ENCODE assay signal across 23 mouse cellular contexts in genomic region chr19:25055025-25055424, GRCm38 (mm10). TPM values are rescaled to one million over a fixed set of nuclear protein-coding genes. Genes with fewer than 3 reads are reported as not detected.
DNase-seq lines count a peak whose midpoint lies in the region; ATAC-seq and TF ChIP-seq lines count a peak whose summit lies in the region.
"Had no signal": no experiment of that assay in that cellular context is flagged by ENCODE, and none has a peak within 500 bp of the region (broad histone marks: within the 10 kb centered on the region; RNA-seq: fewer than 3 reads in every experiment).

No protein-coding gene starts in this region.

- H3K9me3 ChIP-seq in liver, embryonic 13.5 days (replicated peaks), result no peaks in the 10 kb centered on the region
- no peaks in the 10 kb centered on the region for H3K9me3 ChIP-seq in kidney, embryonic 15.5 days (replicated peaks)
- no peaks in the 10 kb centered on the region for H3K9me3 ChIP-seq in hindbrain, postnatal 0 days (ENCODE audit: low read length)
- H3K9me3 ChIP-seq: embryonic facial prominence, embryonic 13.5 days; lung, embryonic 15.5 days had no signal

- H3K36me3 ChIP-seq in liver, embryonic 13.5 days, result no peaks in the 10 kb centered on the region
- H3K36me3 ChIP-seq in kidney, embryonic 15.5 days, result no peaks in the 10 kb centered on the region
- no peaks in the 10 kb centered on the region for H3K36me3 ChIP-seq in hindbrain, postnatal 0 days (ENCODE audit: insufficient read depth, low read length)
- H3K36me3 ChIP-seq: embryonic facial prominence, embryonic 13.5 days; lung, embryonic 15.5 days had no signal

- peaks cover 36% of the 10 kb centered on the region for H3K4me1 ChIP-seq in liver, embryonic 13.5 days (replicated peaks)
- peaks cover 4% of the 10 kb centered on the region; the same call in 1 of the 2 replicates for H3K4me1 ChIP-seq in kidney, embryonic 15.5 days
- no peaks in the 10 kb centered on the region; the same call in 1 of the 2 replicates for H3K4me1 ChIP-seq in hindbrain, postnatal 0 days (ENCODE audit: insufficient read depth, low read length)

- TF ChIP-seq CTCF in hindbrain, postnatal 0 days (IDR thresholded peaks at IDR 0.05; ENCODE audit: low read depth), result no peak

- peak; percentile 32 for DNase-seq in CD4-positive, CD25-positive, alpha-beta regulatory T cell, adult 2 months (ENCODE audit: low read depth, low spot score)
- DNase-seq in c-Kit-positive CD71-positive TER-119-positive erythroid progenitor cells, embryonic 14.5 days (ENCODE audit: low spot score), result peak; percentile 48
- peak; percentile 45 for DNase-seq in liver, embryonic 13.5 days
- DNase-seq in hindbrain, postnatal 0 days (ENCODE audit: low spot score), result no peak
- no peak for DNase-seq in layer of hippocampus, adult 11-12 months (ENCODE audit: low spot score)
- DNase-seq: adrenal gland, adult 2 months; cerebellum, adult 8-10 months; cerebellum, postnatal 36 days; embryo, embryonic 11 days; gastrocnemius, postnatal 10 days; kidney, adult 18-20 months; lung, postnatal 4 days had no signal

- H3K27me3 ChIP-seq in liver, embryonic 13.5 days, result no peaks in the 10 kb centered on the region
- H3K27me3 ChIP-seq in kidney, embryonic 15.5 days, result no peaks in the 10 kb centered on the region
- H3K27me3 ChIP-seq in hindbrain, postnatal 0 days (ENCODE audit: insufficient read depth, low read length), result no peaks in the 10 kb centered on the region
- H3K27me3 ChIP-seq: embryonic facial prominence, embryonic 13.5 days; lung, embryonic 15.5 days; Patski had no signal

- ATAC-seq in CD4-positive, CD25-positive, alpha-beta regulatory T cell, adult 4 months, result no peak
- ATAC-seq in liver, embryonic 13.5 days (ENCODE audit: low read depth), result peak; percentile 94
- ATAC-seq in megakaryocyte-erythroid progenitor cell, adult 5-6 weeks (replicated peaks; ENCODE audit: low FRiP score, low TSS enrichment, poor library complexity, severe bottlenecking), result peak; percentile 88
- ATAC-seq in kidney, embryonic 15.5 days (replicated peaks; ENCODE audit: low FRiP score), result no peak
- ATAC-seq in hindbrain, postnatal 0 days, result no peak
- ATAC-seq: forebrain, embryonic 14.5 days; Patski had no signal

- H3K4me2 ChIP-seq in liver, embryonic 13.5 days, result peak overlapping the region; percentile 6; the same call in 1 of the 2 replicates
- no peak overlapping the region for H3K4me2 ChIP-seq in kidney, embryonic 15.5 days
- no peak overlapping the region for H3K4me2 ChIP-seq in hindbrain, postnatal 0 days (ENCODE audit: low read depth, low read length)
- H3K4me2 ChIP-seq: embryonic facial prominence, embryonic 13.5 days; heart, embryonic 11.5 days; lung, embryonic 15.5 days; midbrain, embryonic 11.5 days had no signal

- 0 out of 2 replicates have a peak overlapping the region, but pooled peaks have one; percentile 45 for H3K27ac ChIP-seq in liver, embryonic 13.5 days
- H3K27ac ChIP-seq in kidney, embryonic 15.5 days, result no peak overlapping the region
- no peak overlapping the region for H3K27ac ChIP-seq in hindbrain, postnatal 0 days
- H3K27ac ChIP-seq: embryonic facial prominence, embryonic 13.5 days; kidney, postnatal 0 days; left cerebral cortex, adult 2 months; lung, embryonic 15.5 days had no signal

- 34% methylated on average over 7 of the region's 7 CpGs for WGBS in liver, embryonic 13.5 days (ENCODE audit: insufficient replicate concordance)
- WGBS in kidney, embryonic 15.5 days, result 85% methylated on average over 7 of the region's 7 CpGs
- WGBS in hindbrain, postnatal 0 days, result 95% methylated on average over 7 of the region's 7 CpGs

- H3K9ac ChIP-seq in liver, embryonic 13.5 days, result no peak overlapping the region
- H3K9ac ChIP-seq in kidney, embryonic 15.5 days, result no peak overlapping the region
- no peak overlapping the region for H3K9ac ChIP-seq in hindbrain, postnatal 0 days (replicated peaks; ENCODE audit: low read length)
- H3K9ac ChIP-seq: embryonic facial prominence, embryonic 13.5 days; lung, embryonic 15.5 days had no signal

- H3K4me3 ChIP-seq in liver, embryonic 13.5 days (replicated peaks), result no peak overlapping the region
- H3K4me3 ChIP-seq in kidney, embryonic 15.5 days (replicated peaks), result no peak overlapping the region
- no peak overlapping the region for H3K4me3 ChIP-seq in hindbrain, postnatal 0 days (ENCODE audit: low read length)
- H3K4me3 ChIP-seq: embryonic facial prominence, embryonic 13.5 days; left cerebral cortex, adult 2 months; lung, embryonic 15.5 days had no signal

RNA-seq across cellular contexts. Expression of gene Dock8, which starts 55.7 kb away (rescaled TPM):
- 100 to 1,000 TPM in 1 of 2 experiments, 10 to 100 TPM in 1; 97.2 to 114 TPM for polyA plus RNA-seq in CD4-positive, CD25-positive, alpha-beta regulatory T cell, adult 4 months (2017; shearing (Covaris generic))
- 6.7 and 7.9 TPM in 2 replicates for polyA plus RNA-seq in liver, embryonic 13.5 days (2015; fragmentation: Nextera tagmentation; extraction: Ambion mirVana)
- total RNA-seq in megakaryocyte-erythroid progenitor cell, adult 5-6 weeks (2014; fragmentation: Nextera tagmentation), result 36.4 and 76.9 TPM in 2 replicates
- 21.8 and 24.9 TPM in 2 replicates for total RNA-seq in megakaryocyte-erythroid progenitor cell, adult 5-6 weeks (2017)
- polyA plus RNA-seq in kidney, embryonic 15.5 days (2015; fragmentation: Nextera tagmentation; extraction: Ambion mirVana), result 3.7 and 4.2 TPM in 2 replicates
- 1.3 and 2.9 TPM in 2 replicates for total RNA-seq in hindbrain, postnatal 0 days (2014; rRNA removed)
- 0.40 and 1.1 TPM in 2 replicates for polyA plus RNA-seq in hindbrain, postnatal 0 days (2015; fragmentation: Nextera tagmentation; extraction: Ambion mirVana)

Comparison
In these comparisons a context has a peak if more than half of its experiments do, and no peak if none do; other contexts are left out.
1. DNase-seq: peak in CD4-positive, CD25-positive, alpha-beta regulatory T cell, adult 2 months (single experiment), c-Kit-positive CD71-positive TER-119-positive erythroid progenitor cells, embryonic 14.5 days (single experiment) and liver, embryonic 13.5 days (single experiment); none in hindbrain, postnatal 0 days (single experiment) and layer of hippocampus, adult 11-12 months (single experiment).
2. ATAC-seq: peak in liver, embryonic 13.5 days (single experiment) and megakaryocyte-erythroid progenitor cell, adult 5-6 weeks (single experiment); none in CD4-positive, CD25-positive, alpha-beta regulatory T cell, adult 4 months (single experiment), kidney, embryonic 15.5 days (single experiment) and hindbrain, postnatal 0 days (single experiment).
3. RNA of gene Dock8, which starts 55.7 kb away (polyA plus RNA-seq): 97.2 to 114 TPM in CD4-positive, CD25-positive, alpha-beta regulatory T cell, adult 4 months; 6.7 to 7.9 TPM in liver, embryonic 13.5 days, 3.7 to 4.2 TPM in kidney, embryonic 15.5 days and 0.40 to 1.1 TPM in hindbrain, postnatal 0 days; every median in the first group is over 10 times any median in the second.